Mouse (Mus musculus): Measurements from ENCODE around the gene Casc3. TPM values are rescaled to one million over a fixed set of nuclear protein-coding genes. Genes with fewer than 3 reads are reported as not detected.

Gene Casc3
- polyA plus RNA-seq, 1 experiment from 2014 or later, result 55.9 TPM

GRCm38 (mm10) chr11:98873900-98874299, 69.2 kb downstream of the Casc3 start:
- Histone ChIP-seq H3K27me3 (ENCODE audit: insufficient read depth, poor library complexity, severe bottlenecking) (no peaks in the 10 kb centered on the region), H3K36me3 (peaks cover 72% of the 10 kb centered on the region)

GRCm38 (mm10) chr11:98877001-98877400, 72.3 kb downstream of the Casc3 start:
- 71% methylated on average over 9 of the region's 9 CpGs for WGBS
- Histone ChIP-seq H3K27me3 (ENCODE audit: insufficient read depth, poor library complexity, severe bottlenecking) (no peaks in the 10 kb centered on the region), H3K9me3 (no peaks in the 10 kb centered on the region), H3K4me1 (replicated peaks) (peaks cover 2% of the 10 kb centered on the region; the same call in 1 of the 2 replicates), H3K4me3 (no peak overlapping the region), H3K27ac (no peak overlapping the region; the same call in 1 of the 2 replicates), H3K36me3 (peaks cover 58% of the 10 kb centered on the region)
- DNase-seq (ENCODE audit: low spot score), result no peak

More at GRCm38 (mm10) chr11:98873900-98874299, 69.2 kb downstream of the Casc3 start:
- H3K27ac ChIP-seq, result no peak overlapping the region
- WGBS, result 94% methylated on average over 9 of the region's 9 CpGs
- no peak overlapping the region for H3K4me3 ChIP-seq
- DNase-seq (ENCODE audit: low spot score), result no peak
- H3K9me3 ChIP-seq, result no peaks in the 10 kb centered on the region
- H3K4me1 ChIP-seq (replicated peaks), result peaks cover 2% of the 10 kb centered on the region

Other genes with a start within 250 kb of the Casc3 start
- 59.4 and 66.2 TPM in 2 replicates for gene Ormdl3, start 217.5 kb upstream of the Casc3 start, polyA plus RNA-seq (2016; fragmentation: Nextera tagmentation; extraction: Ambion mirVana)
- not detected in 2 replicates for gene Lrrc3c, start 206.6 kb upstream of the Casc3 start, polyA plus RNA-seq (2016; fragmentation: Nextera tagmentation; extraction: Ambion mirVana)
- 1.3 and 1.4 TPM in 2 replicates for gene Gm12355, start 179.2 kb upstream of the Casc3 start, polyA plus RNA-seq (2016; fragmentation: Nextera tagmentation; extraction: Ambion mirVana)
- not detected in 2 replicates for gene Gsdma3, start 178.5 kb upstream of the Casc3 start, polyA plus RNA-seq (2016; fragmentation: Nextera tagmentation; extraction: Ambion mirVana)
- not detected in 2 replicates for gene Gsdma2, start 158.1 kb upstream of the Casc3 start, polyA plus RNA-seq (2016; fragmentation: Nextera tagmentation; extraction: Ambion mirVana)
- gene Gsdma, start 140.6 kb upstream of the Casc3 start, polyA plus RNA-seq (2016; fragmentation: Nextera tagmentation; extraction: Ambion mirVana), result 0.09 TPM in 1 of 2 replicates, not detected in the other
- gene Psmd3, start 122.4 kb upstream of the Casc3 start, polyA plus RNA-seq (2016; fragmentation: Nextera tagmentation; extraction: Ambion mirVana), result 251 and 281 TPM in 2 replicates
- not detected in 2 replicates for gene Csf3, start 103.6 kb upstream of the Casc3 start, polyA plus RNA-seq (2016; fragmentation: Nextera tagmentation; extraction: Ambion mirVana)
- 76.9 and 83.6 TPM in 2 replicates for gene Med24, start 75.5 kb upstream of the Casc3 start, polyA plus RNA-seq (2016; fragmentation: Nextera tagmentation; extraction: Ambion mirVana)
- 12.8 and 22.2 TPM in 2 replicates for gene Thra, start 64.3 kb upstream of the Casc3 start, polyA plus RNA-seq (2016; fragmentation: Nextera tagmentation; extraction: Ambion mirVana)
- gene Nr1d1, start 29.6 kb upstream of the Casc3 start, polyA plus RNA-seq (2016; fragmentation: Nextera tagmentation; extraction: Ambion mirVana), result 1.2 and 1.5 TPM in 2 replicates
- gene Msl1, start 9.4 kb upstream of the Casc3 start, polyA plus RNA-seq (2016; fragmentation: Nextera tagmentation; extraction: Ambion mirVana), result 24.4 and 25.2 TPM in 2 replicates
- 1.1 and 2.2 TPM in 2 replicates for gene Rapgefl1, start 31.9 kb downstream of the Casc3 start, polyA plus RNA-seq (2016; fragmentation: Nextera tagmentation; extraction: Ambion mirVana)
- gene Wipf2, start 58.7 kb downstream of the Casc3 start, polyA plus RNA-seq (2016; fragmentation: Nextera tagmentation; extraction: Ambion mirVana), result 4.6 and 4.7 TPM in 2 replicates
- gene Cdc6, start 102.9 kb downstream of the Casc3 start, polyA plus RNA-seq (2016; fragmentation: Nextera tagmentation; extraction: Ambion mirVana), result 45.3 and 63.7 TPM in 2 replicates
- 28.4 and 53.7 TPM in 2 replicates for gene Rara, start 122.9 kb downstream of the Casc3 start, polyA plus RNA-seq (2016; fragmentation: Nextera tagmentation; extraction: Ambion mirVana)
- 0.44 TPM in 1 of 2 replicates, not detected in the other for gene Gjd3, start 178.1 kb downstream of the Casc3 start, polyA plus RNA-seq (2016; fragmentation: Nextera tagmentation; extraction: Ambion mirVana)
- 225 and 320 TPM in 2 replicates for gene Top2a, start 219.3 kb downstream of the Casc3 start, polyA plus RNA-seq (2016; fragmentation: Nextera tagmentation; extraction: Ambion mirVana)
- gene Igfbp4, start 236.3 kb downstream of the Casc3 start, polyA plus RNA-seq (2016; fragmentation: Nextera tagmentation; extraction: Ambion mirVana), result 424 and 437 TPM in 2 replicates

Data from hindbrain, embryonic 10.5 days (tissue).